Mouse (Mus musculus): ENCODE results near the gene Commd1. TPM values are rescaled to one million over a fixed set of nuclear protein-coding genes. Genes with fewer than 3 reads are reported as not detected.

The Commd1 gene
- polyA plus RNA-seq, 1 experiment from 2014 or later: 363 TPM

DNA sequence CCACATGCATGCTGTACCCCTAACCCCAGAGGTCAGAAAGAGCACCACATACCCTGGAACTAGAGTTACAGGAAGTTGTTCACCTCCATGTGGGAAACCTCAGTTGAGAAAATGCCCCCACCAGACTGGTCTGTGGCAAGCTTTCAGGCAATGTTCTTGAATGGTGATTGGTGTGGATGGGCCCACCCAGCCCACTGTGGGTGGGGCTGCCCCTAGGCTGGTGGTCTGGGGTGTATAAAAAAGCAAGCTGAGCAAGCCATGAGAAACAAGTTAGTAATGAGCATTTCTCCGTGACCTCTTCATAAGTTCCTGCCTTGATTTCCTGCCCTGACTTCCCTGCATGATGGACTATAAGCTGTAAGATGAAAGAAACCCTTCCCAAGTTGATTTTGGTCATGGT is 20.1 kb downstream of the Commd1 start:
- no peak overlapping the region for H3K4me3 ChIP-seq
- no peaks in the 10 kb centered on the region for H3K9me3 ChIP-seq
- H3K27ac ChIP-seq: no peak overlapping the region
- H3K36me3 ChIP-seq: peaks cover 11% of the 10 kb centered on the region
- 96% methylated on average over 1 of the region's 1 CpGs for WGBS
- no peaks in the 10 kb centered on the region for H3K27me3 ChIP-seq (ENCODE audit: insufficient read depth, poor library complexity, severe bottlenecking)
- DNase-seq (ENCODE audit: low spot score): no peak
- no peaks in the 10 kb centered on the region for H3K4me1 ChIP-seq

DNA sequence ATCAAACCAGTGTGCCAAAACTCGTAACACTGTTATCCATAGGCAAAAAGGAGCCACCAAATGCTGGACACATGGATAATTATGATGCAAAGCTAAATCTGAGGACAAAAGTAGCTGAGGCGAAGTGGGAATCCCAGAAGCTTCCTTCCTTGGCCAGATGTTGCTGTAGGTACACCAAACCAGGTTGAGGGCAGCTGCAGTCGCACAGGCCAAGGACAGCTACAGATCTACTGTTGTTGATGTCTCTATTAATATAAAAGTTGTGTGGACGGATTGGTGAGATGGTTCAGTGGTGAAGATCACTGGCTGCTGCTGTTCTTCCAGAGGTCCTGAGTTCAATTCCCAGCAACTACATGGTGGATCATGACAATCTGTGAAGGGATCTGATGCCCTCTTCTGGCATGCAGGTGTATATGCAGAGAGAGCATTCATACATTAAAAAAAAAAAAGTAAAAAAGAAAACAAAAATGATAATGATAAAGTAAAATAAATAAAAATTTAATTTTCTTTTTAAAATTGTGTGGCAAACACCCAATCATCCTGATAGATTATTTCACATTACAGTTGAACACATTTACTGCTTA is 24.3 kb downstream of the Commd1 start:
- no peaks in the 10 kb centered on the region for H3K9me3 ChIP-seq
- H3K36me3 ChIP-seq: peaks cover 11% of the 10 kb centered on the region; the same call in 1 of the 2 replicates
- DNase-seq (ENCODE audit: low spot score): peak; percentile 54
- 92% methylated on average over 4 of the region's 4 CpGs for WGBS
- H3K4me1 ChIP-seq: no peaks in the 10 kb centered on the region
- no peak overlapping the region for H3K4me3 ChIP-seq
- no peaks in the 10 kb centered on the region for H3K27me3 ChIP-seq (ENCODE audit: insufficient read depth, poor library complexity, severe bottlenecking)
- H3K27ac ChIP-seq: no peak overlapping the region

DNA sequence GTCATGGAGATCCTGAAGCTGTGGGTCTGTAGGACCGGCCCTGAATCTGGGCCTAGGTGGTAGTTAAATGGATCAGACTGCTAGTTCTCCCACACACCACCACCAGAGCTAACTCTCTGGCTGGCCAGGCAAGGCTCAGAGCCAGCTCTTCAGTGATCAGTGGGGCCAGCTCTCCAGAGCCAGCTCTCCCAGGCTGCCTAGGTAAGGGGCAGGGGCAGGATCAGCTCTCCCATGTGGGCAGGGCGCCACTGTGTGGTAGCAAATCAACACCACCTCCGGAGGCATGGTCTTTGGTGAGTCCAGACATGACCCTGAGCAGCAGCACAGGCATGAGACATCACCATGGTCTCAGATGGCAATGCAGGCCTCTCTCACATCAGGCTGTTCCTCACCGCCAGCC is 25.4 kb downstream of the Commd1 start:
- peak; percentile 74 for DNase-seq (ENCODE audit: low spot score)
- 64% methylated on average over 4 of the region's 4 CpGs for WGBS

DNA sequence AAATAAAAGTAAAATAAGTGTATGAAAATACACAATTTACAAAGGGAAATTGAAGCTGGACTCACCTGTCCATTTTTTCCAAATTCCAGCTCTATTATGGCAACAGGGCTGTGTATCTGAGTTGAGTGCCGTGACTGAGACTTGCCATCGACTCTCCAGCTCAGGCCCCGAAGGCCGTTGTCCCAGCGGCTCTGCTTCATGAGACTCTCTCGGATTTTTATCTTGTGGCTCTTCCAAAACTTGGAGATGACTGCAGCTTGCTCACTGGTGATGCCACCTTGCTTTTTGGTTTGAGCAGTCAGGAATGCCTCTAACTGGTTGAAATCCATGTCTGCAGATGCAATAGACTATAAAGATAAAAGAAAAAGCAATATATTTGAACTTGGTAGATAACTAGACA is 25.8 kb downstream of the Commd1 start:
- 89% methylated on average over 6 of the region's 6 CpGs for WGBS

More for the DNA sequence above, 25.4 kb downstream of the Commd1 start:
- Histone ChIP-seq H3K4me3 (no peak overlapping the region), H3K9me3 (no peaks in the 10 kb centered on the region), H3K4me1 (no peaks in the 10 kb centered on the region), H3K36me3 (peaks cover 11% of the 10 kb centered on the region; the same call in 1 of the 2 replicates), H3K27ac (no peak overlapping the region), H3K27me3 (ENCODE audit: insufficient read depth, poor library complexity, severe bottlenecking) (no peaks in the 10 kb centered on the region)

DNA sequence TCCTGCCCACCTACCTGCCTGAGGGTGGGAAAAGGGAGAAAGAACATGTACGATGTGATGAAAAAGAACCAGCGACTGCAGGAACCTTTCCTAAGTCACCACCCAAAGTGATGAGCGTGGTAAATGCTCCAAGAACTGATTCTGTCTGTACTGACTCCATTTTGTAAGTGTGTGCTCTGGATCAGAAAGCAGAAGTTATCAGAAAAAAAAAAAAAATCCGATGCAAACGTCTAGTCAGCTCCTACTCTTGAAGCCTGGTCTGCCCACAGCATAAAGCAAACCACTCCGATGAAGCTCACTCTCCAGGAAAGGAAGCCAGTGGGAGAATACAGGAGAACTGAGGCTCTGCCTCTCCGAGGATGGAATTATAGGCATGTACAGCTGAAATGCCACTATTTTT is 29.5 kb downstream of the Commd1 start:
- WGBS: 85% methylated on average over 7 of the region's 7 CpGs
- no peak overlapping the region for H3K4me3 ChIP-seq
- H3K27ac ChIP-seq: no peak overlapping the region
- no peaks in the 10 kb centered on the region for H3K9me3 ChIP-seq
- peak; percentile 16 for DNase-seq (ENCODE audit: low spot score)
- H3K4me1 ChIP-seq: no peaks in the 10 kb centered on the region
- H3K27me3 ChIP-seq (ENCODE audit: insufficient read depth, poor library complexity, severe bottlenecking): no peaks in the 10 kb centered on the region
- peaks cover 11% of the 10 kb centered on the region; the same call in 1 of the 2 replicates for H3K36me3 ChIP-seq

More for the DNA sequence above, 25.8 kb downstream of the Commd1 start:
- no peak overlapping the region for H3K4me3 ChIP-seq
- no peak overlapping the region for H3K27ac ChIP-seq
- H3K27me3 ChIP-seq (ENCODE audit: insufficient read depth, poor library complexity, severe bottlenecking): no peaks in the 10 kb centered on the region
- peak; percentile 17 for DNase-seq (ENCODE audit: low spot score)
- peaks cover 11% of the 10 kb centered on the region; the same call in 1 of the 2 replicates for H3K36me3 ChIP-seq
- no peaks in the 10 kb centered on the region for H3K4me1 ChIP-seq
- H3K9me3 ChIP-seq: no peaks in the 10 kb centered on the region

DNA sequence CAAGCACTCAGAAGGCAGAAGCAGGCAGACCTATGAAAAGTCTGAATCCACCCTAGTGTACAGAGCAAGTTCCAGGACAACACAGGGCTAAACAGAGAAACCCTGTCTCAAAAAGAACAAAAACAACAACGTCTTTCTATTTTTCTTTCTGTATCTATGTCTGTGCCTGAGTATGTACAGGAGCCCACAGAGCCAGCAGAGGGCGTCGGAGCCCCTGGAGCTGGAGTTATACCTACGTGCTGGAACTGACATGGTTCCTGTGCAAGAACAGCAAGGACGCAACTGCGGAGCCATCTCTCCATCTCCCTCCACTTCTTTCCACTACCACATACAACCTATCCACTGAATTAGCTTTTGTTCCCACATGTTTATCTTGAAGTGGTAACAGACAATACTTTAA is 32.1 kb downstream of the Commd1 start:
- no peak overlapping the region for H3K27ac ChIP-seq
- H3K4me1 ChIP-seq: no peaks in the 10 kb centered on the region
- H3K4me3 ChIP-seq: no peak overlapping the region
- no peaks in the 10 kb centered on the region; the same call in 1 of the 2 replicates for H3K36me3 ChIP-seq
- 81% methylated on average over 6 of the region's 6 CpGs for WGBS
- peak; percentile 43 for DNase-seq (ENCODE audit: low spot score)
- no peaks in the 10 kb centered on the region for H3K9me3 ChIP-seq
- no peaks in the 10 kb centered on the region for H3K27me3 ChIP-seq (ENCODE audit: insufficient read depth, poor library complexity, severe bottlenecking)

DNA sequence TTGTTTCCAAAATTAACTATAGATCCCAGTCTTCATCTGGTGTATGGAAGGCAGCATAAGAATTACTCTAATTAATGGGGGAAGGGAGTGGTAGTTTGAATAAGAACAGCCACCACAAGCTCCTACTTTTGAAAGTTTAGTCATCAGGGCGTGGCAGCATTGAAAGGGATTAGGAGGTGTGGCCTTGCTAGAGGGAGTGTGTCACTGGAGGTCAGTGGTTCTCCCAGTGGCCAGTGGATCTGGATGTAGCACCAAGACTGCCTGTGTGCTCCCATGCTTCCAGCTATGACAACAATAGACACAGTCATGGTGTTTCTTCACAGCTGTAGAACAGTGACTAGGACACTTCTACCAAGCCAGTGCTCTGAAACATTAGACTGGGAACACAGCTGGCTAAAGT is 33.1 kb downstream of the Commd1 start:
- no peak overlapping the region for H3K27ac ChIP-seq
- no peaks in the 10 kb centered on the region; the same call in 1 of the 2 replicates for H3K36me3 ChIP-seq
- DNase-seq (ENCODE audit: low spot score): peak; percentile 60
- 82% methylated on average over 1 of the region's 1 CpGs for WGBS
- no peaks in the 10 kb centered on the region for H3K4me1 ChIP-seq
- H3K9me3 ChIP-seq: no peaks in the 10 kb centered on the region
- H3K27me3 ChIP-seq (ENCODE audit: insufficient read depth, poor library complexity, severe bottlenecking): no peaks in the 10 kb centered on the region
- no peak overlapping the region for H3K4me3 ChIP-seq

DNA sequence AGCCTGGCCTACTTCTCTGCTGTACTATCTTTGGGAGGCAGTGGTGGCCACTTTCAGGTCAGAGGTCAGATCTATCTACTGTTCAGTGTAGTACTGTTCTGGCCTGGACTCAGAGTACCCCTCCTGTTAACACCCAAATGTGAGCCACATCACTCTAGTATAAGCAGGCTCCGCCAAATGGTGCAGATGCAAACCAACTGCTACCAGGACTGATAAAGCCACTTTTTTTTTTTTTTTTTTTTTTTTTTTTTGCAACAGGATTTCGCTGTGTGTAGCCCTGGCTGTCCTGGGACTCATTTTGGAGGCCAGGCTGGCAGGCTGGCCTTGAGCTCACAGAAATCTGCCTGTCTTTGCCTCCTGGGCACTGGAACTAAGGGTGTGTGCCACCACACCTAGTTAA is 43.2 kb downstream of the Commd1 start:
- no peak for DNase-seq (ENCODE audit: low spot score)
- 52% methylated on average over 2 of the region's 2 CpGs for WGBS
- Histone ChIP-seq H3K9me3 (no peaks in the 10 kb centered on the region), H3K27ac (no peak overlapping the region), H3K36me3 (no peaks in the 10 kb centered on the region), H3K27me3 (ENCODE audit: insufficient read depth, poor library complexity, severe bottlenecking) (no peaks in the 10 kb centered on the region), H3K4me1 (peaks cover 6% of the 10 kb centered on the region; the same call in 1 of the 2 replicates), H3K4me3 (no peak overlapping the region)

DNA sequence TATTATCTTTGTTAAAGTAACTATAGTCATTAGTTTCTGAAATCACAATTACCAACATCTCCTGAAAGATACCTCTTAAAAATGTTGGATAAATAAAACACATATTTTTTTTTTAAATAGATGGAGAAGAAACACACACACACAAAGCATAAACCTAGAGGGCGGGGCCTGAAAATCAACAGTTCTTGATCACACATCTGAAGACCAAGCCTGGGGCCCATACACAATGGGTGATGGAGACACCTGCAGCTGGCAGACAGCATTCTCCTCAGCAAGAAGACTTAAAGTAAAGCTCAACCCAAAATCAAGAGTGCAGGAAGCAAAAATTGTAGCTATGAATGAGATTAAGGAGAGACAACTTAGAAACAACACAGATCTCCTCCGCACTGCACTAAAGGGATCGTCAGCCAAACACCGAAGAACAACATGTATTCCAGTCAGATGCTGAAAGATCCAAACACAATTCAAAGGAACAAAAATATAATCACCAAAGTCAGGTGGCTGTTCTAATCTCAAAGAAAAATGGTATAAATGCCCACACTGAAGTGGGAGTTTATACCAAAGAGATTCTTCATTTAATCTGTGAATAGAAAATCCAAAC is 44.4 kb downstream of the Commd1 start:
- no peaks in the 10 kb centered on the region for H3K36me3 ChIP-seq
- WGBS: 88% methylated on average over 4 of the region's 4 CpGs
- H3K27me3 ChIP-seq (ENCODE audit: insufficient read depth, poor library complexity, severe bottlenecking): no peaks in the 10 kb centered on the region
- H3K4me3 ChIP-seq: no peak overlapping the region
- H3K9me3 ChIP-seq: no peaks in the 10 kb centered on the region
- peaks cover 6% of the 10 kb centered on the region; the same call in 1 of the 2 replicates for H3K4me1 ChIP-seq
- DNase-seq (ENCODE audit: low spot score): no peak
- no peak overlapping the region for H3K27ac ChIP-seq

DNA sequence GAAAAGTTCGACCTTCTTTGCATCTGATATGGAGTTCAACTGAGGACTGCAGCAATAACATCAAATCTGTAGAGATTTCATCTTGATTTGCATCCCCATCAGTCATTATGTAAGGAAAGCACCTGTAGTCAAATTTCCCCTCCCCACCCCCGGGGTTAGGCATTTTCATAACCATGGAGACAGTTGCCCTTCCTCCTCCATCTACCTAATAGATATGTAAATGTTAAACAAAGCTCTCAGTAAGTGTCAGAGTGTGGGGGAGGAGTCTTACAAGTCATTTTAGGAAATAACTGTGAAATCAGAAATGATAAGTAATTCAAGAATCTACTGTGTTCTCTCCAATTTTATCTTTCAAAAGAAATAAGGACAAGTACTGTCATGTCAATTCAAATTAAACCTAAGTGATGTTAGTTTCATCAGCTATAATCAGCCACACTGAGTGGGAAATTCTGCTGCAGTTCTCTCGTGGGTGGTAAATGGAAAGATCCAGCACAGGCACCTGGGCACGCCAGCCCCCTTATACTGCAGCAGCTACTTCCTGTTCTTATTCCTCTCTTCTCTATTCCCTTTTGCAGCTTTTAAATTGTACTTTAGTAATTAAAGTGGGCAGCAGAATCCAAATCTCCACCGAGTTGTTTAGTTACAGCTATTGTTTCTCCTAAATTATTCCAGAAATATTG is 45.6 kb downstream of the Commd1 start:
- Histone ChIP-seq H3K27me3 (ENCODE audit: insufficient read depth, poor library complexity, severe bottlenecking) (no peaks in the 10 kb centered on the region), H3K9me3 (no peaks in the 10 kb centered on the region), H3K4me1 (peaks cover 6% of the 10 kb centered on the region; the same call in 1 of the 2 replicates), H3K36me3 (no peaks in the 10 kb centered on the region), H3K27ac (no peak overlapping the region), H3K4me3 (no peak overlapping the region)
- WGBS: 70% methylated on average over 5 of the region's 5 CpGs
- peak; percentile 20 for DNase-seq (ENCODE audit: low spot score)

DNA sequence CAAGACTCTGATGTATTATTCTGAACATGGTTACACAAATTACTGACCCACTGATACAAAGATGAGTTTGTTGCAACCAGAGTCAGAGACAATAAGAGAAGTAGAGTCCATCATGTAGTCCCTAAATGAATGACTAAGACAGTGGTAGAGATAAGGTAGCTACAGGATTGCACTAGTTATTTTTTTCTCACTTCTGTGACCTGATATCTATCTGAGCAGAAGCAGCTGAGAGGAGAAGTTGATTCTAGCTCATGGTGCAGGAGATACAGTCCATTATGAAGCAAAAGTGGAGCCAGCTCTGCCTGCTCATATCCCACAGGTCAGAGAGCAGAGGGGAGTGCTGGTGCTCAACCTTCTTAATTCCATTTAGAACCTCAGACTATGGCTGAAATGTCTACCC is 50.0 kb downstream of the Commd1 start:
- Histone ChIP-seq H3K27ac (no peak overlapping the region), H3K4me3 (no peak overlapping the region)
- DNase-seq (ENCODE audit: low spot score): no peak

DNA sequence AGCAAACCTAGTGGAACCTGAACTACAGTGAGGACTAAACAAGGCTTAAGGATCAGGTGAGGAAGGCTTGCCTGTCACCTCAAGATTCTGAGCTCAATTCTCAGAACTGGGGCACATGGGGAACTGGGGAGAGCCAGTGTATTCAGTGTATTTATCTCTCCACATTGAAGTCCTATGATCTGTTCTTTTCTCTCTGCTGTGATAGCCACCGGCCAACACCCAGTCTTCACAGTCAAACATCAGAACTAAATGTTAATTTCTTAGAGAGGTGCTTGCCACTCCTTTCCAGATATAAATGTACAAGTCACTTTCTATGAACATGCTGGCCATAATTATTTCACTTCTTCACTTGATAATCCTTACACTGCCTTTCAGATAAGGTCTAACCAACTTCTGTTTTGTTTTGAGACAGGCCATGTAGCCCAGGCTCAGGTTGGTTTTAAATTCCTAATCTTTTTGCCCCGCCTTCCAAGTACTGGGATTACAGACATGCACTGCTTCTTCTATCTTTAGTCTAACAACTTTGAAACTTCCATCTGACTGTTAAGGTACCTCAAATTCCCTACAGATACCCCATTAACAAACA is 50.8 kb downstream of the Commd1 start:
- no peak overlapping the region for H3K27ac ChIP-seq
- no peaks in the 10 kb centered on the region for H3K36me3 ChIP-seq
- no peaks in the 10 kb centered on the region for H3K27me3 ChIP-seq (ENCODE audit: insufficient read depth, poor library complexity, severe bottlenecking)
- no peaks in the 10 kb centered on the region for H3K9me3 ChIP-seq
- H3K4me3 ChIP-seq: no peak overlapping the region
- 83% methylated on average over 2 of the region's 2 CpGs for WGBS
- no peak for DNase-seq (ENCODE audit: low spot score)
- peaks cover 23% of the 10 kb centered on the region; the same call in 1 of the 2 replicates for H3K4me1 ChIP-seq

More for the DNA sequence above, 50.0 kb downstream of the Commd1 start:
- Histone ChIP-seq H3K4me1 (peaks cover 23% of the 10 kb centered on the region; the same call in 1 of the 2 replicates), H3K36me3 (no peaks in the 10 kb centered on the region), H3K9me3 (no peaks in the 10 kb centered on the region), H3K27me3 (ENCODE audit: insufficient read depth, poor library complexity, severe bottlenecking) (no peaks in the 10 kb centered on the region)

DNA sequence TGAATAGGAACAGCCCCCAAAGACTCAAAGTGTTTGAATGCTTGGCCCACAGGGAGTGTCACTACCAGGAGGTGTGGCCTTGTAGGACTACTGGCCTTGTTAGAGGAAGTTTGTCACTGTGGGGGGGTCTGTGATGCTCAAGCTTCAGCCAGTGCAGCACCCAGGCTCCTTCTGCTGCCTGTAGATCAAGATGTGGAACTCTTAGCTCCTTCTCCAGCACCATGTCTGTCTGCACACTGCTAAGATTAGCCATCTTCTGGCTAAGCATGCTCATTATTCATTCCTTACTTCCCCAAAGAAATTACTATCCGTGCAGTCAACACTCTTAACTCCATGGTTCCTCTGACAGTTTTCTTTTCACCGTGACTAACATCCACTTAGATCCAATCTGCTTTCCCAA is 52.1 kb downstream of the Commd1 start:
- Histone ChIP-seq H3K27ac (no peak overlapping the region), H3K4me3 (no peak overlapping the region), H3K27me3 (ENCODE audit: insufficient read depth, poor library complexity, severe bottlenecking) (no peaks in the 10 kb centered on the region), H3K36me3 (no peaks in the 10 kb centered on the region), H3K9me3 (no peaks in the 10 kb centered on the region), H3K4me1 (peaks cover 18% of the 10 kb centered on the region; the same call in 1 of the 2 replicates)
- no peak for DNase-seq (ENCODE audit: low spot score)
- WGBS: 80% methylated on average over 2 of the region's 2 CpGs

All from heart, embryonic 10.5 days (tissue).